Mouse (Mus musculus) midbrain, embryonic 14.5 days (tissue): Measurements from ENCODE around the gene Iqsec2. TPM values are rescaled to one million over a fixed set of nuclear protein-coding genes. Genes with fewer than 3 reads are reported as not detected.

Experiments used
- ATAC-seq: fragments of 200-750 bp; cut with Nextera tagmentation; 2 replicates; pipeline ENCODE4 v1.8.0; 2017; ENCODE audit warnings: moderate number of reproducible peaks, moderate library complexity; ENCODE audit not compliant: low FRiP score, low TSS enrichment
- DNase-seq: peaks from one replicate; pipeline ENCODE4 v3.0.0-alpha.2; 2015
- H3K27ac ChIP-seq: fragments of 300-500 bp; sonication (generic); replicated peaks from 2 replicates; pipeline ENCODE4 v1.5.1; 2014; ENCODE audit warnings: mild to moderate bottlenecking, low read depth, low read length, moderate library complexity
- H3K27me3 ChIP-seq: fragments of 300-500 bp; sonication (generic); 2 replicates; pipeline ENCODE4 v1.6.1; 2014; ENCODE audit warnings: low read length, control low read depth, mixed read lengths; ENCODE audit not compliant: control insufficient read depth, insufficient read depth
- H3K36me3 ChIP-seq: fragments of 300-500 bp; sonication (generic); 2 replicates; pipeline ENCODE4 v1.6.1; 2014; ENCODE audit warnings: low read length, control low read depth; ENCODE audit not compliant: control insufficient read depth, insufficient read depth
- H3K4me1 ChIP-seq: fragments of 300-500 bp; sonication (generic); 2 replicates; pipeline ENCODE4 v1.6.1; 2014; ENCODE audit warnings: mild to moderate bottlenecking, antibody characterized with exemption, low read length, control low read depth; ENCODE audit not compliant: control insufficient read depth, insufficient read depth
- H3K4me2 ChIP-seq: fragments of 300-500 bp; sonication (generic); 2 replicates; pipeline ENCODE4 v1.6.1; 2014; ENCODE audit warnings: mild to moderate bottlenecking, low read length, moderate library complexity
- H3K4me3 ChIP-seq: fragments of 300-500 bp; sonication (generic); replicated peaks from 2 replicates; pipeline ENCODE4 v1.5.1; 2014; ENCODE audit warnings: low read depth, low read length
- H3K9ac ChIP-seq: fragments of 300-500 bp; sonication (generic); replicated peaks from 2 replicates; pipeline ENCODE4 v1.6.1; 2014; ENCODE audit warnings: mild to moderate bottlenecking, low read length, moderate library complexity
- H3K9me3 ChIP-seq: fragments of 300-500 bp; sonication (generic); 2 replicates; pipeline ENCODE4 v1.6.1; 2016; ENCODE audit warnings: low read length, control low read depth, mixed read lengths; ENCODE audit not compliant: control insufficient read depth
- WGBS: fragments of 180-500 bp; shearing (Covaris S2); extraction: QIAGEN DNeasy Blood & Tissue Kit; methylation state at CpG from one replicate; pipeline ENCODE4 v1.1.7; 2014; 5-methylcytosine and 5-hydroxymethylcytosine counted together
- polyA plus RNA-seq: library from polyadenylated mRNA; unstranded; fragments of >200 nt; fragmentation: Nextera tagmentation; extraction: Ambion mirVana; gene quantifications from 2 replicates; pipeline ENCODE4 v1.2.1, GENCODE M21; 2014

Gene Iqsec2
- polyA plus RNA-seq, 1 experiment from 2014 or later: 5.2 TPM

GRCm38 (mm10) chrX:152147451-152148116 lies 3.5 kb downstream of the Iqsec2 start:
- Histone ChIP-seq H3K4me3 (no peak overlapping the region), H3K4me2 (peak overlapping the region; percentile 29), H3K9me3 (no peaks in the 10 kb centered on the region), H3K9ac (no peak overlapping the region), H3K27me3 (peaks cover 29% of the 10 kb centered on the region), H3K36me3 (no peaks in the 10 kb centered on the region), H3K4me1 (no peaks in the 10 kb centered on the region), H3K27ac (no peak overlapping the region)
- 32% methylated on average over 5 of the region's 5 CpGs for WGBS
- peak; percentile 79 for DNase-seq
- ATAC-seq: peak; percentile 41; the same call in 1 of the 2 replicates

GRCm38 (mm10) chrX:152148706-152149105 lies 4.6 kb downstream of the Iqsec2 start:
- H3K4me1 ChIP-seq: no peaks in the 10 kb centered on the region
- H3K27ac ChIP-seq: no peak overlapping the region
- no peak overlapping the region for H3K4me3 ChIP-seq
- DNase-seq: no peak
- H3K9ac ChIP-seq: no peak overlapping the region
- no peak for ATAC-seq
- H3K27me3 ChIP-seq: peaks cover 22% of the 10 kb centered on the region
- 79% methylated on average over 5 of the region's 5 CpGs for WGBS
- H3K36me3 ChIP-seq: no peaks in the 10 kb centered on the region
- no peak overlapping the region for H3K4me2 ChIP-seq
- no peaks in the 10 kb centered on the region for H3K9me3 ChIP-seq

DNA sequence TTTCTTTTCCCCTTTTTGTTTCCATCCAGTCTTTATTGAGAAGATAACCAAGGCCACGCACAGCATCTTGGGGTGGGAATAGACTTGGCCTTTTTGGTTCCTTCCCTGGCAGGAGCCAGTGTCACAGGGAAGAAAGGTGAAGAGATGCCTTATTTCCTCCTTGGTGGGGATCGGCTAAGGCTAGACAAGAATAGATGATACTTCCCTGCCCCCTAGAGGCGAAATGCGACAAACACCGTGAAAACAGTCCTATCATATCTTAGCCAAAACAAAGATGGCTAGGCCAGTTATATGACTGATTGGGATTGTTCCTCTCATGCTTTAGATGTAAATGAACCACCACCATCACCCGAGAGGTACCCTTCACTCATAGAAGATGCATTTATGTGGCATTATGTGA lies 7.6 kb downstream of the Iqsec2 start:
- Histone ChIP-seq H3K9me3 (no peaks in the 10 kb centered on the region), H3K4me3 (no peak overlapping the region), H3K36me3 (no peaks in the 10 kb centered on the region), H3K9ac (no peak overlapping the region), H3K4me2 (no peak overlapping the region), H3K27me3 (peaks cover 6% of the 10 kb centered on the region; the same call in 1 of the 2 replicates), H3K4me1 (no peaks in the 10 kb centered on the region), H3K27ac (no peak overlapping the region)
- ATAC-seq: no peak
- 13% methylated on average over 6 of the region's 6 CpGs for WGBS
- DNase-seq: peak; percentile 84

DNA sequence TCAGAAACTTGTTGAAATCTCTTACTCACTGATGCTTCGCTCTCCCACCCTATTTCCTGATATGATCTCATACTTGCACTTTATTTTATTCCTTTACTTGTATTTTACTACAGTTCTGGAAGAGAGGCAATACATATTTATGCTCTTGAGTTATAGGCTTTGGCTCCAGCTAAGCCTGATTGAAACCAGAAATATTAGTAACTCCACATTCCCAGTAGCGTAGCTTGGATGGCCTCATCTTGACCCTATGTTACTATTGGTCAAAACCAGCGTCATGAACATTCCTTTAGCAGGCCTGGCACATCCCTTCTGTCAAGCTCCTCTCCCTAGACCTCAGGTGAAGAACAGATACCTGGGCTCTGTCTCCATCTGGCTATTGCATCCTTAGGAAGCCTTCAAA lies 14.2 kb downstream of the Iqsec2 start:
- Histone ChIP-seq H3K9me3 (no peaks in the 10 kb centered on the region), H3K4me2 (no peak overlapping the region), H3K4me3 (no peak overlapping the region), H3K27me3 (no peaks in the 10 kb centered on the region), H3K36me3 (no peaks in the 10 kb centered on the region), H3K9ac (no peak overlapping the region), H3K4me1 (no peaks in the 10 kb centered on the region), H3K27ac (no peak overlapping the region)
- ATAC-seq (no peak), DNase-seq (no peak)
- 92% methylated on average over 3 of the region's 3 CpGs for WGBS

- WGBS: 90% methylated on average over 4 of the region's 4 CpGs
- ATAC-seq (no peak), DNase-seq (no peak)
- no peak overlapping the region for H3K4me3 ChIP-seq
- H3K9me3 ChIP-seq: no peaks in the 10 kb centered on the region
- no peaks in the 10 kb centered on the region for H3K36me3 ChIP-seq
- no peaks in the 10 kb centered on the region for H3K4me1 ChIP-seq
- no peak overlapping the region for H3K27ac ChIP-seq
- H3K27me3 ChIP-seq: no peaks in the 10 kb centered on the region
- H3K4me2 ChIP-seq: no peak overlapping the region
- no peak overlapping the region for H3K9ac ChIP-seq
Measured at GRCm38 (mm10) chrX:152161404-152161803, 17.3 kb downstream of the Iqsec2 start.

DNA sequence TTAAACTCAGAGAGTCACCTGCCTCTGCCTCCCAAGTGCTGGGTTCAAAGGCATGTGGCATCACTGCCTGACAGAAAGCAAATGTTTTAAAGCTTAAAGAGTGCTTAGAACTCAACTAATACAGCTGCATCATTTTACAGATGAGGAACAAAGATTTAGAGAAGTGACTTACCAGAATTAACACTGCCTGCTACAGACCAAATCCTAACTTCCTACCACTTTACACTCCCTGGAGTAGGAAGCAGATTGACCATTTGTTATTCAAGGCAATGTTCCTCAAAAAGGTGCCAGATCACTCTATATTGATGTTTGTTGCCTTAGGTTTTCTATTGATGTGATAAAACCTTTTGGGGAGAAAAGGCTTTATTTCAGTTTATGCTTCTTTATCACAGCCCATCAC lies 20.0 kb downstream of the Iqsec2 start:
- Histone ChIP-seq H3K9ac (no peak overlapping the region), H3K4me2 (no peak overlapping the region), H3K27ac (no peak overlapping the region), H3K36me3 (no peaks in the 10 kb centered on the region), H3K27me3 (no peaks in the 10 kb centered on the region; the same call in none of the 2 replicates), H3K4me3 (no peak overlapping the region), H3K9me3 (no peaks in the 10 kb centered on the region), H3K4me1 (no peaks in the 10 kb centered on the region)
- ATAC-seq: no peak
- no peak for DNase-seq

DNA sequence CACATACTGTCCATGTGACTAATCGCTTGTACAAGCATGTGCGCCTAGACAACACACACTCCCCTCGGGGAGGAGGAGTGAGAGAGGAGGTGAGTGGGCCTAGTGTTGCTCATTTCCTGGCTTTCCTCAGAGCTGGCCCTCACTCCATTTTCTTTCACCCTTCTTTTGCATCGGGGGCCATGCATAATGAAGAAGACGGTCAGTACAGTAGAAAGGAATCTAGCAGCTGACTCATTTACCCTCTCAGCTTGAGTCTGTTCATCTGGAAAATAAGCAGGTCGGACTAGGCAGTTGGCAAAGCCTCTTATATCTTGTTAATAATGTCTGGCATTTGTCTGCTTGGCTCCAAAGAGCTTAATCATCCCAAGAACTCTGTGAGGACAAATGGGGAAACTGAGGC lies 22.1 kb downstream of the Iqsec2 start:
- DNase-seq (no peak), ATAC-seq (no peak)
- Histone ChIP-seq H3K27ac (no peak overlapping the region), H3K9me3 (no peaks in the 10 kb centered on the region), H3K9ac (no peak overlapping the region), H3K36me3 (no peaks in the 10 kb centered on the region), H3K4me2 (no peak overlapping the region), H3K4me1 (peaks cover 6% of the 10 kb centered on the region; the same call in 1 of the 2 replicates), H3K27me3 (peaks cover 6% of the 10 kb centered on the region), H3K4me3 (no peak overlapping the region)
- WGBS: 82% methylated on average over 6 of the region's 6 CpGs

DNA sequence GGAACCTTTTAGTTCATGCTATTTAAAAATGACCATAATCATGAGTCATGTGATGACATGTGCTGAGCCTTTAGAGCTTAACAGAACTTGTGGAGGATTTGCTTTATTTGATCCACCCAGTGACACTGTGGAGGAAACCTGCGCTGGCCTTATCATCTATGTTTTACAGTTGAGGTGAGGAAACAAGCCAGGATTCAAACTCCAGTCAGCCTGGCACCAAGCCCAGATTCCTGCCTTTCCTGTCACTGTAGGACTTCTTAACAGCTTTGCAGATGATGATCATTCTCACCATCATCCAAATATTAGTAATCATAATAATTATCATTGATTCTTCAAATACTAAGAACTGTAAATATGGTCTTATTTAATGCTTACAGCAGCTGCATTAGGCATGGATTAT lies 24.5 kb downstream of the Iqsec2 start:
- peaks cover 12% of the 10 kb centered on the region for H3K27me3 ChIP-seq
- ATAC-seq: no peak

More for the DNA sequence above, 24.5 kb downstream of the Iqsec2 start:
- H3K4me2 ChIP-seq: no peak overlapping the region
- no peak overlapping the region for H3K9ac ChIP-seq
- no peaks in the 10 kb centered on the region for H3K36me3 ChIP-seq
- no peak overlapping the region for H3K27ac ChIP-seq
- H3K4me1 ChIP-seq: peaks cover 10% of the 10 kb centered on the region; the same call in 1 of the 2 replicates
- no peaks in the 10 kb centered on the region for H3K9me3 ChIP-seq
- WGBS: 90% methylated on average over 1 of the region's 1 CpGs
- no peak overlapping the region for H3K4me3 ChIP-seq
- no peak for DNase-seq
